Mouse (Mus musculus) limb, embryonic 14.5 days (tissue): Measurements from ENCODE around the gene Rtn3. TPM values are rescaled to one million over a fixed set of nuclear protein-coding genes. Genes with fewer than 3 reads are reported as not detected.

ENCODE experiments used
- ATAC-seq: fragments of 200-750 bp; cut with Nextera tagmentation; 2 replicates; pipeline ENCODE4 v1.8.0; 2017; ENCODE audit warnings: low read depth, moderate number of reproducible peaks, moderate TSS enrichment; ENCODE audit not compliant: low FRiP score
- DNase-seq: peaks from one replicate; pipeline ENCODE4 v3.0.0-alpha.2; 2015; ENCODE audit warnings: low spot score
- H3K27ac ChIP-seq: fragments of 300-500 bp; sonication (generic); replicated peaks from 2 replicates; pipeline ENCODE4 v1.5.1; 2014; ENCODE audit warnings: low read depth, mild to moderate bottlenecking, low read length, moderate library complexity, mixed read lengths
- H3K27me3 ChIP-seq: fragments of 300-500 bp; sonication (generic); 2 replicates; pipeline ENCODE4 v1.6.1; 2014; ENCODE audit warnings: low read length, mixed read lengths; ENCODE audit not compliant: control insufficient read depth, insufficient read depth
- H3K36me3 ChIP-seq: fragments of 300-500 bp; sonication (generic); 2 replicates; pipeline ENCODE4 v1.6.1; 2014; ENCODE audit warnings: mild to moderate bottlenecking, low read length, moderate library complexity, mixed read lengths; ENCODE audit not compliant: control insufficient read depth, insufficient read depth
- H3K4me1 ChIP-seq: fragments of 300-500 bp; sonication (generic); 2 replicates; pipeline ENCODE4 v1.6.1; 2014; ENCODE audit warnings: antibody characterized with exemption, low read length, mixed read lengths; ENCODE audit not compliant: control insufficient read depth, insufficient read depth
- H3K4me2 ChIP-seq: fragments of 300-500 bp; sonication (generic); replicated peaks from 2 replicates; pipeline ENCODE4 v1.6.1; 2014; ENCODE audit warnings: low read depth, mild to moderate bottlenecking, low read length, moderate library complexity; ENCODE audit not compliant: severe bottlenecking
- H3K4me3 ChIP-seq: fragments of 300-500 bp; sonication (generic); replicated peaks from 2 replicates; pipeline ENCODE4 v1.5.1; 2014; ENCODE audit warnings: low read length
- H3K9ac ChIP-seq: fragments of 300-500 bp; sonication (generic); 2 replicates; pipeline ENCODE4 v1.6.1; 2014; ENCODE audit warnings: mild to moderate bottlenecking, low read depth, low read length, moderate library complexity; ENCODE audit not compliant: severe bottlenecking
- H3K9me3 ChIP-seq: fragments of 300-500 bp; sonication (generic); 2 replicates; pipeline ENCODE4 v1.6.1; 2016; ENCODE audit warnings: low read length; ENCODE audit not compliant: control insufficient read depth
- POLR2A ChIP-seq: fragments of 200-500 bp; IDR thresholded peaks from 2 replicates; pipeline ENCODE4 v1.8.0; 2012; ENCODE audit warnings: inconsistent platforms, mild to moderate bottlenecking, moderate library complexity, borderline replicate concordance; ENCODE audit not compliant: insufficient read depth, insufficient read length; ENCODE audit errors: extremely low read depth
- WGBS: fragments of 180-500 bp; shearing (Covaris S2); extraction: QIAGEN DNeasy Blood & Tissue Kit; methylation state at CpG from one replicate; pipeline ENCODE4 v1.1.7; 2014; 5-methylcytosine and 5-hydroxymethylcytosine counted together
- polyA plus RNA-seq, 2 experiments: library from polyadenylated mRNA; depleted of rRNA in 1 of 2; stranded (reverse) in 1 of 2; unstranded in 1 of 2; fragments of >200 nt; fragmentation: Nextera tagmentation in 1 of 2; extraction: Ambion mirVana in 1 of 2; gene quantifications; 2 replicates each; pipeline versions ENCODE4 v1.2.1 to v1.2.3; 2012 to 2014

Gene Rtn3
- polyA plus RNA-seq (2012; rRNA removed) (112 and 118 TPM in 2 replicates), polyA plus RNA-seq (2014; fragmentation: Nextera tagmentation; extraction: Ambion mirVana) (102 and 107 TPM in 2 replicates)

- H3K4me1 ChIP-seq = peaks cover 6% of the 10 kb centered on the region
- peak within 1 kb of the TSS; percentile 74 for H3K4me2 ChIP-seq
- no peaks in the 10 kb centered on the region for H3K27me3 ChIP-seq
- ATAC-seq = peak; percentile 91
- H3K4me3 ChIP-seq = peak within 1 kb of the TSS; percentile 99
- peak within 1 kb of the TSS; percentile 95 for H3K9ac ChIP-seq
- WGBS = under 1% methylated on average over 80 of the region's 80 CpGs
- DNase-seq = peak; percentile 97
- H3K36me3 ChIP-seq = no peaks in the 10 kb centered on the region
- H3K9me3 ChIP-seq = no peaks in the 10 kb centered on the region
- H3K27ac ChIP-seq = peak within 1 kb of the TSS; percentile 96
- peak; percentile 91; the same call in 1 of the 2 replicates for TF ChIP-seq POLR2A
These were observed at the start of gene Rtn3 for GRCm38 (mm10) chr19:7482599-7483511. Gene Rtn3, minus strand, starts transcription at chr19:7483281.

GRCm38 (mm10) chr19:7531906-7532305, 48.8 kb upstream of the Rtn3 start:
- H3K36me3 ChIP-seq = peaks cover 61% of the 10 kb centered on the region
- WGBS = 93% methylated on average over 5 of the region's 5 CpGs
- H3K4me3 ChIP-seq = no peak overlapping the region
- H3K4me2 ChIP-seq = no peak overlapping the region
- H3K9ac ChIP-seq = no peak overlapping the region
- no peak for TF ChIP-seq POLR2A
- H3K27me3 ChIP-seq = no peaks in the 10 kb centered on the region
- H3K4me1 ChIP-seq = no peaks in the 10 kb centered on the region
- ATAC-seq (no peak), DNase-seq (no peak)
- no peak overlapping the region for H3K27ac ChIP-seq
- H3K9me3 ChIP-seq = no peaks in the 10 kb centered on the region

- 54% methylated on average over 7 of the region's 7 CpGs for WGBS
- Histone ChIP-seq H3K9me3 (no peaks in the 10 kb centered on the region), H3K4me3 (no peak overlapping the region), H3K27ac (no peak overlapping the region), H3K27me3 (no peaks in the 10 kb centered on the region), H3K4me2 (no peak overlapping the region), H3K9ac (no peak overlapping the region), H3K36me3 (peaks cover 67% of the 10 kb centered on the region), H3K4me1 (no peaks in the 10 kb centered on the region)
- TF ChIP-seq POLR2A = no peak
- DNase-seq (peak; percentile 78), ATAC-seq (no peak)
These were observed 45.8 kb upstream of the Rtn3 start for GRCm38 (mm10) chr19:7528639-7529428.

- ATAC-seq = no peak
- Histone ChIP-seq H3K4me3 (no peak overlapping the region), H3K9ac (no peak overlapping the region), H3K36me3 (peaks cover 69% of the 10 kb centered on the region), H3K4me1 (no peaks in the 10 kb centered on the region), H3K9me3 (no peaks in the 10 kb centered on the region), H3K4me2 (no peak overlapping the region), H3K27me3 (no peaks in the 10 kb centered on the region), H3K27ac (no peak overlapping the region)
- TF ChIP-seq POLR2A = no peak
- 79% methylated on average over 3 of the region's 3 CpGs for whole genome bisulfite sequencing
- DNase-seq = no peak
These were observed 41.8 kb upstream of the Rtn3 start for GRCm38 (mm10) chr19:7524879-7525278.

GRCm38 (mm10) chr19:7523781-7524180, 40.7 kb upstream of the Rtn3 start:
- peaks cover 70% of the 10 kb centered on the region for H3K36me3 ChIP-seq
- TF ChIP-seq POLR2A = no peak
- no peak overlapping the region for H3K4me3 ChIP-seq
- no peaks in the 10 kb centered on the region for H3K27me3 ChIP-seq
- H3K9me3 ChIP-seq = no peaks in the 10 kb centered on the region
- DNase-seq (no peak), ATAC-seq (no peak)
- no peak overlapping the region for H3K9ac ChIP-seq
- H3K4me2 ChIP-seq = no peak overlapping the region
- no peak overlapping the region for H3K27ac ChIP-seq
- no peaks in the 10 kb centered on the region for H3K4me1 ChIP-seq
